Mouse (Mus musculus) cerebellum, adult 11 months (tissue): ENCODE measurements around the gene Rps19.
A peak's percentile ranks its signal among the peaks of the same experiment; 100 is the strongest.
"Not testable (repeated sequence)": the region's sequence is repeated elsewhere in the genome, so short reads cannot be mapped to it uniquely, and the experiment has no call there.

Experiments
- DNase-seq: peaks from one replicate; pipeline ENCODE4 v3.0.0; 2022

The Rps19 gene

GRCm38 (mm10) chr7:24883896-24884692, at the start of gene Rps19:
Gene Rps19, plus strand, starts transcription at chr7:24884371.
- DNase-seq, result peak; percentile 98

GRCm38 (mm10) chr7:24838732-24839409, 45.3 kb upstream of the Rps19 start:
- not testable (repeated sequence) for DNase-seq

GRCm38 (mm10) chr7:24839410-24839808, 44.8 kb upstream of the Rps19 start:
- no peak for DNase-seq

GRCm38 (mm10) chr7:24840331-24840730, 43.8 kb upstream of the Rps19 start:
- DNase-seq, result no peak

GRCm38 (mm10) chr7:24841009-24841408, 43.2 kb upstream of the Rps19 start:
- DNase-seq, result no peak

GRCm38 (mm10) chr7:24844144-24844543, 40.0 kb upstream of the Rps19 start:
- no peak for DNase-seq

- no peak for DNase-seq
Observed at GRCm38 (mm10) chr7:24845181-24845580, 39.0 kb upstream of the Rps19 start.

GRCm38 (mm10) chr7:24845713-24846112, 38.5 kb upstream of the Rps19 start:
- no peak for DNase-seq

GRCm38 (mm10) chr7:24846576-24846975, 37.6 kb upstream of the Rps19 start:
- DNase-seq, result not testable (repeated sequence)

- no peak for DNase-seq
Observed at GRCm38 (mm10) chr7:24850162-24850561, 34.0 kb upstream of the Rps19 start.

GRCm38 (mm10) chr7:24850899-24851303, 33.3 kb upstream of the Rps19 start:
- DNase-seq, result no peak

GRCm38 (mm10) chr7:24851596-24852325, 32.4 kb upstream of the Rps19 start:
- DNase-seq, result no peak

GRCm38 (mm10) chr7:24852557-24853232, 31.5 kb upstream of the Rps19 start:
- DNase-seq, result no peak

GRCm38 (mm10) chr7:24853233-24853563, 31.0 kb upstream of the Rps19 start:
- DNase-seq, result no peak

GRCm38 (mm10) chr7:24853695-24854094, 30.5 kb upstream of the Rps19 start:
- DNase-seq, result no peak

GRCm38 (mm10) chr7:24856460-24857120, 27.6 kb upstream of the Rps19 start:
- DNase-seq, result no peak

- no peak for DNase-seq
Observed at GRCm38 (mm10) chr7:24859234-24859633, 24.9 kb upstream of the Rps19 start.

- DNase-seq, result no peak
Observed at GRCm38 (mm10) chr7:24861913-24862312, 22.3 kb upstream of the Rps19 start, which contains the start of gene Gm9844. Gene Gm9844, plus strand, starts transcription at chr7:24862213.

- DNase-seq, result no peak
Observed at GRCm38 (mm10) chr7:24862853-24863252, 21.3 kb upstream of the Rps19 start.

- no peak for DNase-seq
Observed at GRCm38 (mm10) chr7:24864156-24864555, 20.0 kb upstream of the Rps19 start.

GRCm38 (mm10) chr7:24869080-24869479, 15.1 kb upstream of the Rps19 start:
- DNase-seq, result no peak

GRCm38 (mm10) chr7:24869532-24870165, 14.5 kb upstream of the Rps19 start, which contains the start of the genes Lypd4 and Dmrtc2:
Gene Lypd4, minus strand, starts transcription at chr7:24869941.
Gene Dmrtc2, plus strand, starts transcription at chr7:24870057.
- no peak for DNase-seq
